Mouse (Mus musculus): ENCODE measurements at regions not wholly inside any gene's neighbourhood (a gene's known extent, or its start where the extent isn't known, plus 50 kb on each side); places are given as distances from the start of the nearest gene placed in this dataset.
A peak's percentile ranks its signal among the peaks of the same experiment; 100 is the strongest.

DNA sequence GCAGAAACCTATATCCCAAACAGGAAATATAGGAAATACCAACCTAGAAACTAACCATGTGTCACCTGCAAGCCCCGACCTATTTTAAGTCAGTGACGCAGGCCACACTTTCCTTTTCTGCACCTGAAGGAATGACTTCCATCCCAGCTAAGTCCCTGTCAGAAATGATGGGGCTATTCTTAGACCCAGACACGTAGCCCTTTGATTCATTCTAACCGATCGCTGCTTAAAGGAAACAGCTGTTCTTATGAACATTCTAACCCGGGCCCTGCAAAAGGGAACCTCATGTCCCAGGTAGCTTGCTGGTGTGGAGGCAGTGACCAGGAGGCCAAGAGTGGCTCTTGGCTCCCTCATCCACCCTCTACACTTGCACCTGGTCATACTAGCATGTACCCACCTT is 180.9 kb downstream of the Bcl2l11 start:
- Histone ChIP-seq H3K27ac (replicated peaks; ENCODE audit: low read depth, low read length) (no peak overlapping the region), H3K4me1 (ENCODE audit: control insufficient read depth, insufficient read depth, insufficient read length, low read length) (no peaks in the 10 kb centered on the region), H3K4me3 (ENCODE audit: insufficient read depth, low read depth, low read length) (no peak overlapping the region)

DNA sequence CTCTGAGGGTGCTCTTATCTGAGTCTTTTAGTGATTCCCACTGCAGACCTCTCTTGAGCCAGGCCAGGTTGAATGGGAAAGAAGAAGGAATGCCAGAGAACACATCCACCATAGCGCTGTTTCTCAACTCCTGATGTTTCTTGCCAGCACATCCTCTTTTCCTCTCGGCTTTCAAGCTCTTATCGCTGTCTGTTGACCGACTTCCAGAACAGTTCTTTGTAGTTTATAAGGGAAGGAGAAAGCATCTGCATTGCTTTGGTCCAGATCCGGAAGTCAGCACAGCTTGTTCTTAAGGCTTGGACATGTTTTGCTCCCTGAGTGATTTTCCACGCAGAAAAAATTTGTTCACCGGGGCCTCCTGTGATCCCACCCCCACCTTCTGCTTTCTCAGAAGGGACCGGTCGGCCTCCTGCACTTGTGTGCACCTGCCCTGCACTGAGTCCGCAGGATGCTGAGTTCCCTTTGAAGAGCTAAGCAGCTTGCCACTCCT is 183.7 kb downstream of the Bcl2l11 start:
- no peak overlapping the region for H3K4me3 ChIP-seq (ENCODE audit: insufficient read depth, low read depth, low read length)
- H3K4me1 ChIP-seq (ENCODE audit: control insufficient read depth, insufficient read depth, insufficient read length, low read length) = 0 out of 2 replicates have a peak, but pooled peaks cover 5% of the 10 kb centered on the region
- H3K27ac ChIP-seq (replicated peaks; ENCODE audit: low read depth, low read length) = no peak overlapping the region

DNA sequence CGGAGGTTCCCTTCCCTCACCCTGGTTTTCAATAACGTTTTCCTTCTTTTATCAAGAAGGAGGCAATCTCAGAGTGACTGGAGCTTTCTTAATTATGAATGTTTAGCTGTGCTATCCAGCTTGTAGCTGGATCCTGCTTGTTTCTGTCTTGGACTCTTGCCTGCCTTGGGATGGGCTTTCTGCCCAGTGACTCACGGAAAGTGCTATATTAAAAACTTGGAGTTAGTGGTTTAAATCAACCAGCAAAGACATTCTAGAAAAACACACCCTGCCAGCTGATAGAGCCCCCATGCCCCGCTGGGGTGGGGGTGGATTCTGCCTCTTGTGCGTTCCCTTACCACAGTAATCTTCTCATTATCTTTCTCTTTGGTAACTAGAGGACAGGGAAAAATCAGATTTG is 184.2 kb downstream of the Bcl2l11 start:
- no peak overlapping the region for H3K27ac ChIP-seq (replicated peaks; ENCODE audit: low read depth, low read length)
- H3K4me3 ChIP-seq (ENCODE audit: insufficient read depth, low read depth, low read length) = no peak overlapping the region
- 0 out of 2 replicates have a peak, but pooled peaks cover 5% of the 10 kb centered on the region for H3K4me1 ChIP-seq (ENCODE audit: control insufficient read depth, insufficient read depth, insufficient read length, low read length)

DNA sequence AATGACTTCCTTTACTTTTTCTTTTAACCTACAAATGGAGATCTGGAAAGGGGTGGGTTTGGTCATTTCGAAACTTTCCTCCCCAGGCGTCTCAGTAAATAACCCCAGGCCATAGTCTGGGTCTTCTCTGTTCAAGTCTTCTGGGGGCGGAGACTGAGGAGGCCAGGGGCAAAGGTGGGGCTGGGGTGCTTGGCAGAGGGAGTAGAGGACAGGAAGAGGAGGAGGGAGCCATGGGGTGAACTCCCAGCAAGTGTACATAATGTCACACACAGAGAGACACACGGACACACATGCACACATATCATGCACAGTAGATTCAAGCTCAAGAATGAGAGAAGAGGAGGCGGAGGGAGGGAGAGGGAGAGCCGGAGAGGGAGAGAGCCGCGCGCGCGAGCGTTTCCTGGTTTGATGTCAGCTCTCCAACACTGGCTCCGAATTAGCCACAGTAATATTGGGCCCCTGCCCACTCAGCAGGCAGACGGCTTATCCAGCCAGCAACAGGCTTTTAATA is 186.3 kb downstream of the Bcl2l11 start:
- peak overlapping the region; percentile 32; the same call in 1 of the 2 replicates for H3K4me3 ChIP-seq (ENCODE audit: insufficient read depth, low read depth, low read length)
- H3K4me1 ChIP-seq (ENCODE audit: control insufficient read depth, insufficient read depth, insufficient read length, low read length) = 0 out of 2 replicates have a peak, but pooled peaks cover 5% of the 10 kb centered on the region
- H3K27ac ChIP-seq (replicated peaks; ENCODE audit: low read depth, low read length) = no peak overlapping the region

DNA sequence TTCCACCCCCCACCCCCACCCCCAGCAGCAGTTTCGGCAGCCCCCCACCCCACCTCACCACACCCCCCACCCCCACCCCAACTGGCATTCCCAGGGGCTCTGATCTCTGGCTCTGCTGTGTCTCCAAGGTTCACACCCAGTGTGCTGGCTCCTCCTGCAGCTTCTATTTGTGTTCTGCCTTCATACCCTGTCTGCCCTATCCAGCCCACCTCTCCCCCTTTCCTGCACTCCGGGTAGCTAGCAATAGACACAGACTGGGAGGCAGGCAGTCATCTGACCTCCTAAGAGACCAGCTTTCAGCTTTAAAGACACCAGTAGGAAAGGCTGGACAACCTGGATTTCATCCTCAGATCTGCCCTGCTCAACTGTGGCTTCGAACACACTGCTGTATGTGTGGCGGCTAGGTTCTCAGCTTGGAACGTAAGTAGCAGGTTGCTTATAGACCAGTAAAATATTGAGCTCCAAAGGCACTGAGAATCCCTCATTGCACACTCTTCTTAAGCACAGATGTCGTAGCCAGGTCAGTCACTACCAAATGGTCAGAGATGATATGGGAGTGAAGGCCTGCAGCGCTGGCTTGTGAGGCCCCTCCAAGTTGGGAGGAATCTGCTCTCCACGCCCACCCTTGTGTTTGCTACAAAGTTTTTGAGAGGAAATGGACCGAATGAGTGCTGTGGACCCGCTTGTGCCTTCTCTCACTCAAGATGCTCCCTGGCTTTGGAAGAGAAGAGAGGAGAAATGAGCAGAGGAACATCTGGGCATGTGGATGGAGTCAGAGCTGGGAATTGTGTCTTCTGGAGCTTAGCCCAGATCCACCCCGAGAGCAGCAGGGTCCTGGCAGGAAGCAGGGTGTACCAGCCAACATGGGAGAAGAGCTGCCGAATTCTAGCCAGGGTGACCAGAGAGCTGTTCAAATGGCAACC is 187.1 kb downstream of the Bcl2l11 start:
- Histone ChIP-seq H3K4me1 (ENCODE audit: control insufficient read depth, insufficient read depth, insufficient read length, low read length) (0 out of 2 replicates have a peak, but pooled peaks cover 5% of the 10 kb centered on the region), H3K27ac (replicated peaks; ENCODE audit: low read depth, low read length) (no peak overlapping the region), H3K4me3 (ENCODE audit: insufficient read depth, low read depth, low read length) (no peak overlapping the region)

DNA sequence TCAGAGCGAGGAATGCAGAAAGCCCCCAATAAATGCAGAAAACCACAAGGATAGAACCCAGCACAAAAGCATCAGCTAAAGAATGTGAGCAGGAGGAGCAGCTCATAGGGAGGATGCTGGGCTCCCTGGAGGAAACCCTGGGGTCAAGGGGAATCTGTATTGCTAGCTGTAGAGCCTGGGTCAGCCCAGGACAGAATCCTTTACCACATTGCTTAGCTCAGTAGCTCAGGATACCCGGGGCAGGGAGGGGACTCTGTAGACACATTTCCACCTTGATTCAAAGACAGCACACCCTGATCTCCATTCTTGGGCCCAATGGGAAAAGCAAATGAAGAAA is 187.7 kb downstream of the Bcl2l11 start:
- no peak overlapping the region for H3K4me3 ChIP-seq (ENCODE audit: insufficient read depth, low read depth, low read length)
- H3K27ac ChIP-seq (replicated peaks; ENCODE audit: low read depth, low read length) = no peak overlapping the region

DNA sequence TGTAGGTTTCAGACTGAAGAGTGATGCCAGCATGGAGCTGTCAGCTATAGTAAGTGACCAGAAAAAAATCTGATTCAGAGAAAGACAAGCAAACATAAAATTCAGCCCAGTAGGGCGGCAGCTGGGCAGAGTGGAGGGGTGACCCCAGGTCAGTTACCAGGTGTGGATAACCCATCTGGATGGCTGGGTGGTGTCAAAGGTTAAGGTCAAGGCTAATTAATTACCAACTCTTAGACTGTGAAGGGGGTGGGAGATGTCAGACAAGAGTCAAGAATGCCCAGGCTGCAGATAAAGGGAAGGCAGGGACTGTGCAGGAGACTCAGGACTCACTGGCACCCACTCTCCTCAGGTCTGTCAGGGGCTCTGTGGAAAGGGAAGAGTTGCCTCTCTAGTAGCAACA is 188.1 kb downstream of the Bcl2l11 start:
- Histone ChIP-seq H3K27ac (replicated peaks; ENCODE audit: low read depth, low read length) (no peak overlapping the region), H3K4me1 (ENCODE audit: control insufficient read depth, insufficient read depth, insufficient read length, low read length) (peaks cover 5% of the 10 kb centered on the region; the same call in 1 of the 2 replicates), H3K4me3 (ENCODE audit: insufficient read depth, low read depth, low read length) (no peak overlapping the region)

More for the DNA sequence above, 187.7 kb downstream of the Bcl2l11 start:
- H3K4me1 ChIP-seq (ENCODE audit: control insufficient read depth, insufficient read depth, insufficient read length, low read length) = 0 out of 2 replicates have a peak, but pooled peaks cover 5% of the 10 kb centered on the region

DNA sequence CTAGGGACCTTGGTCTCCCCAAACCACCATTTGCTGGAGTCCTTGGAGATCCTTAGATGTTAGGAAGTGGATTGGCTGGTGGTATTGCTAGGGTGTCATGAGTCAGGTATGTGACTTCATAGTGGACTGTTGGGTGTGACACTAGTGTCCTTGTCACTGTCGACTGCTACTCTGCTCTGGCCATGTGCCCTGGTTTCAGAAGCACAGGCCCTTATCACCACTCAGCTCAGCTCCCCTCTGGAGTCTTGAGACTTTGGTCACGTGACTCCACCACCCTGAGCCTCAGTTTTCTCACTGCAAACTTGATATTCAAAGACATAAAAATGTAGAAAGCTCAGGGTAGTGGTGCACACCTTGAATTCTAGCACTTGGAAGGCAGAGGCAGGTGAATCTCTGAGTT is 190.7 kb downstream of the Bcl2l11 start:
- Histone ChIP-seq H3K4me1 (ENCODE audit: control insufficient read depth, insufficient read depth, insufficient read length, low read length) (peaks cover 5% of the 10 kb centered on the region; the same call in 1 of the 2 replicates), H3K27ac (replicated peaks; ENCODE audit: low read depth, low read length) (no peak overlapping the region), H3K4me3 (ENCODE audit: insufficient read depth, low read depth, low read length) (no peak overlapping the region)

DNA sequence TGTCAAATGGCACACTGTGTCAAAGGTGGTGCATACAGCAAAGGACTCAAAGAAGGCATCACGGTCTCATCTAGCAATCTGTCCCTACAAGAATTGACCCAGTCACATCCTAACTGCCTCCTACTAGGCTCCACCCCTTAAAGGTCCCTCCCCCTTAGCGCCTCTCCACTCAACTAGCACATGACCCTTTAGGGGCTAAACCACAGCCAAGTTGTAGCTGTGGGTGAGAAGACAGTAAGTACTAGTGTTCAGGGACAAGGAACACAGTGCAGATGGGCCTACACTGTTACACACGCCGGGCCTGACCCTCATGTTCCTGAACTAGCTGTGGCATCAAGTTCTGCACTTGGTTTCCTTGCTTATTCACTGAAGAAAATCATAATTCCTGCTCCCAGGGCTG is 192.4 kb downstream of the Bcl2l11 start:
- no peak overlapping the region for H3K4me3 ChIP-seq (ENCODE audit: insufficient read depth, low read depth, low read length)
- H3K4me1 ChIP-seq (ENCODE audit: control insufficient read depth, insufficient read depth, insufficient read length, low read length) = peaks cover 4% of the 10 kb centered on the region; the same call in 1 of the 2 replicates
- H3K27ac ChIP-seq (replicated peaks; ENCODE audit: low read depth, low read length) = no peak overlapping the region

DNA sequence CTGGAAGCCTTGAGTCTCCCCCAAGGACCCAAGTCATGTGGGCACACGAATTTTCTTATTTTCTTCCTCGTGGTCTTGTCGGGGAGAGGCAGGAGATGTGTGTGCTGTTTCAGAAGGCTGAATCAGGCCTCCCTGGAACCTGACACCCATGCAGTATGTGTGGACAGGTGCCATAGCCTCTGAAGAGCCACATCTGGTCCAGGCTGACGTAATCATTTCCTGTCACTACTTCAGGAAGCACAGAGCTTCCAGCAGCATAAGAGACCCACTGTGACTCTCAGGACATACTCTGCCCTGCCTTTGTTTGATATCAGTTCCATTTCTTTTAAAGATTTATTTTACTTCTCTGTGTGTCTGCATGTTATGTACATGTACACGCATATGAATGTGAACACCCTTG is 193.1 kb downstream of the Bcl2l11 start:
- H3K27ac ChIP-seq (replicated peaks; ENCODE audit: low read depth, low read length) = no peak overlapping the region
- H3K4me3 ChIP-seq (ENCODE audit: insufficient read depth, low read depth, low read length) = no peak overlapping the region
- H3K4me1 ChIP-seq (ENCODE audit: control insufficient read depth, insufficient read depth, insufficient read length, low read length) = no peaks in the 10 kb centered on the region; the same call in 1 of the 2 replicates

DNA sequence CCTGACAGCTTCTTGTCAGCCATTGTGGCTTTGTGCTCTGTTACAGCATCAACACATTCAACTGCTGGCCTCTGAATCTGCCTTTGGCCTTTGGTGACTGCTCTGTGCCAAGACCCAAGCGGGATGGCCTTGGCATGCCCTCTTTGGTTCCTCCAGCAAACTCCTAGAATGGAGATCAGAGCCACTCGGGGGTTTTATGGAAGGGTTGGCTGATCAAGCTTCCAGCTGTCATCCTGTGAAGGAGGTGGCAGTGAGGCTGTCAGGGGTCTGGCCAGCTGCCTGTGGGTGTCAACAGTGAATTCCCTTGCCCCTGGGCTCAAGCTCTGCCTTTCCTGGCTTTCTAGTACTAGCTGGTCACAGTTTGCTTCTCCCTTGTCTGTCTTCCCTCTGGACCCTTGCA is 195.6 kb downstream of the Bcl2l11 start:
- no peak overlapping the region for H3K4me3 ChIP-seq (ENCODE audit: insufficient read depth, low read depth, low read length)
- no peak overlapping the region for H3K27ac ChIP-seq (replicated peaks; ENCODE audit: low read depth, low read length)
- H3K4me1 ChIP-seq (ENCODE audit: control insufficient read depth, insufficient read depth, insufficient read length, low read length) = peaks cover 2% of the 10 kb centered on the region

DNA sequence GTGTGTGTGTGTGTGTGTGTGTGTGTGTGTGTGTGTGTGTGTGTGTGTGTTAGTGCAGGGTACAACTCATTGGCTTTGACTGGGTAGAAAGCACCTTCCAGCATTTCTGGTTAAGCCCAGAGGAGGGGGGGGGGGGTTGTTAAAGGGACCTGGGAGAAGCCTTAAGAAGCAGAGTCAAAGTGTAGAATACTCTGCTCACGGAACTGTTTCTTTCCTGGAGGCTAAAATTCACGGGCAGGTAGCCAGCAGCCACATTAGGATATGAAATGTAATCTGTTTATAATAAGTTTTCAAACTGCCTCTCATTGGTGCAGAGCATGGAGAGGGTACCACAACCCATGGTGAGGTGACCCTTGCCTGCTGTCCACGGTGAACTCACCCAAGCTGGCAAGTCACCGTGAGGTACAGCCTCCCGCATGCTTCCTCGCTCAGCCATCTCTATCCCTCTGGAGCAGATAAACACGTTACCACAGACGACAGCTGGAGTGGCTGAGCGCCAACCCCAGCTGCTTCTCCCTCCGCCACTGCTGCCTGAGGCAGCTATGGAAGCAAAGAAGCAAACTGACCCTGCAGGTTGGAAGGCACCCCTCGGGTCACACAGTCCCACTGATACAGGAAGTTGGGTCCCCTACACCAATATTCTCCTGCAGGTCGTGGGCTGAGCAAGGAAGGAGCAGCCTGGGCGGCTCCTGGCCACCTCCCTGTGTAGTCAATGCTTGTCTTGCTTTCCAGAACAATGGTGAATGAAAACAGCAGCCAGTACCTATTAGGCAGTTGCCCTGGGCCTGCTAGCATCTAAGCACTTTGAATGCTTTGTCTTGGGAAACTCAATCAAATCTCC is 198.6 kb downstream of the Bcl2l11 start:
- Histone ChIP-seq H3K27ac (replicated peaks; ENCODE audit: low read depth, low read length) (no peak overlapping the region), H3K4me3 (ENCODE audit: insufficient read depth, low read depth, low read length) (no peak overlapping the region), H3K4me1 (ENCODE audit: control insufficient read depth, insufficient read depth, insufficient read length, low read length) (peaks cover 2% of the 10 kb centered on the region; the same call in 1 of the 2 replicates)

DNA sequence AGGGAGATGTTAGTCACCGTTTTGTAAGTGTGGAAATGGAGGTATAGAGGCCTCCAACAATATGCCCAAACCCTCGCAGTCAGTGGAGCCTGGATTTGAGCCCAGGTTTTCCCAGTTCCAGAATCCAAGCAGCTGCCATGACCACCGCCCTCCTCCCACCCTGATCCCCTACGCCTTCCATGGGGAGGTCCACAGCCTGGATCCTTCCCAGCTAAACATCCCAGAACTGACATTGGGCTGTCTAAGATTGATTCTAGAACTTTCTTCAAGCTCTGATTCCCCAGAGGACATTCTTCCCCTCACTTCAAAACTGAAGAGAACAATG is 199.2 kb downstream of the Bcl2l11 start:
- Histone ChIP-seq H3K27ac (replicated peaks; ENCODE audit: low read depth, low read length) (no peak overlapping the region), H3K4me3 (ENCODE audit: insufficient read depth, low read depth, low read length) (no peak overlapping the region), H3K4me1 (ENCODE audit: control insufficient read depth, insufficient read depth, insufficient read length, low read length) (peaks cover 2% of the 10 kb centered on the region; the same call in 1 of the 2 replicates)

DNA sequence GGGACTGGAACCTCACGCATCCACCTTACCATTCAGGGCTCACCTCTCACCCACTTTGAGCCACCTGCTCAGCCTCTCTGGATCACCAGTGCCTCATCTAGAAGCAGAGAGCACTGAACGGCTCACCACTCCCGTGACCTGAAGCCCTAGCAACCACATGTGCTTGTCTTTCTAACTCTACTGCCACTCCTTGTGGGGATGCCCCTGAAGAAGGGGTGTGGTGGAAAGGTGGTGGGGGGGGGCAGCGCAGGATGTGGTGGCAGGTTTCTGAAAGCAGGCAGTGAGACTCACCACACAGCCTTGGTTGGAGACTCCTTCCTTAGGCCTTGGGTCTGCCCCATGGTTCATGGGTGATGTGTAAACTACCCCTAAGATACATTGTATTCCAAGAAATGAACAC is 199.6 kb downstream of the Bcl2l11 start:
- Histone ChIP-seq H3K4me1 (ENCODE audit: control insufficient read depth, insufficient read depth, insufficient read length, low read length) (peaks cover 2% of the 10 kb centered on the region; the same call in 1 of the 2 replicates), H3K4me3 (ENCODE audit: insufficient read depth, low read depth, low read length) (no peak overlapping the region), H3K27ac (replicated peaks; ENCODE audit: low read depth, low read length) (no peak overlapping the region)

DNA sequence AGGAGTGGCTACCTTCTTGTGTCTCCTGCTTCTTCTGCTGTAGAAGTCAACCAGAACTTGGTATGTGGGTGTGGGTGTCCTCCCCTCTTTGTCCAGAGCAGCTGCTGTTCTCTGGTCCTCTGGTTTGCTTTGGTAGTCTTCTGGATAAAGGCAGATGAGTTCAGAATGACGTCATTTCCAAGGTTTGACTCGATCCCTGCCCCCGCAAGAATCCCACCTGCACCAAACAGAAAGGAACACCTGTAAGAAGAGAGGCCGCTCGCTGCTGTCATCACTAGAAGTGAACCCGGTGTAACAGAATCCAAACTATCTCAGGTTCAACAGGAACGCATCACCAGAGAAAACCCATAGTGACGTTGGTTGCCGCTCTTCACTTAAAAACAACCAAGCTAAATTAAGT is 205.0 kb downstream of the Bcl2l11 start:
- no peak overlapping the region for H3K4me3 ChIP-seq (ENCODE audit: insufficient read depth, low read depth, low read length)
- H3K4me1 ChIP-seq (ENCODE audit: control insufficient read depth, insufficient read depth, insufficient read length, low read length) = no peaks in the 10 kb centered on the region
- H3K27ac ChIP-seq (replicated peaks; ENCODE audit: low read depth, low read length) = no peak overlapping the region

All from brown adipose tissue, adult 24 weeks (tissue).